Mouse (Mus musculus): ENCODE results near the gene Ush2a. TPM values are rescaled to one million over a fixed set of nuclear protein-coding genes. Genes with fewer than 3 reads are reported as not detected.

Ush2a gene
- polyA plus RNA-seq (2014; fragmentation: Illumina TruSeq; extraction: RNeasy Lipid Tissue Mini Kit (QIAGEN cat#74804); ENCODE audit: low read depth, low replicate concordance), result not detected

DNA sequence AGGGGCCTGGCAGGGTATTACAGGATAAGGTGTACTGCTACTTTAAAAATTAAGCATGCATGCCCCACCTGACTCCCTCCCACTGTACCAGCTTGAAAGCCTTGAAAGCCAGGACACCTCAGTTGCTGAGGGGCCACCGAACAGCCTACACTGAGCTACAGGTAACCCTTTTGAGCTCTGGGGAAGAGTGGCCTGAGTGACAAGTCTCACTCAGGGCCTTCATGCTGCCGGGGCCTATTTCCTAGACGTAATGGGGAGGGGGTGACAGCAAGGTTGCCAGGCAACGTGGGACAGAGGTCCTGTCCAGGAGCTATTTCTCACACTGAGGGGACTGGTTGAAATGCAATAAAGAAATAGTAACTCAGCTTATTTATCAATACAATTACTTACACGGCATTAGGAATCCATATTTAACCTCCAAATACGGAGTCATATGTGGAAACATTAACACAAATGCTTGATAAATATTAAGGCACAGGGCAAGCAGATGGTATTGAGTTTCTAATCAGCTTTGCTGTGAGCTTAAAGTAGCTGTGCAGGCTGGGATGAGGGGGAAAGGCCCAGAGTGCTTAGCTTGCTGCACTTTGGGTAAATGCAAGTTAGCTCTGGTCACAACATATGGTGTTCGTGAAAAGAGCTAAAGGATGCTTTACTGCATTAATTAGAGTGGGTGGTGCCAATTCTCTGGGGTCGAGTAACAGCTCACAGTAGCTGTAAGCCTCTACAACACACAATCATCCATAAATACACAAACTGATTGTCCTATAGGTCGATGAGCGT, at the start of gene Ush2a:
Gene Ush2a, plus strand, starts transcription at position 121 of the 780 bp plus-strand sequence.

DNA sequence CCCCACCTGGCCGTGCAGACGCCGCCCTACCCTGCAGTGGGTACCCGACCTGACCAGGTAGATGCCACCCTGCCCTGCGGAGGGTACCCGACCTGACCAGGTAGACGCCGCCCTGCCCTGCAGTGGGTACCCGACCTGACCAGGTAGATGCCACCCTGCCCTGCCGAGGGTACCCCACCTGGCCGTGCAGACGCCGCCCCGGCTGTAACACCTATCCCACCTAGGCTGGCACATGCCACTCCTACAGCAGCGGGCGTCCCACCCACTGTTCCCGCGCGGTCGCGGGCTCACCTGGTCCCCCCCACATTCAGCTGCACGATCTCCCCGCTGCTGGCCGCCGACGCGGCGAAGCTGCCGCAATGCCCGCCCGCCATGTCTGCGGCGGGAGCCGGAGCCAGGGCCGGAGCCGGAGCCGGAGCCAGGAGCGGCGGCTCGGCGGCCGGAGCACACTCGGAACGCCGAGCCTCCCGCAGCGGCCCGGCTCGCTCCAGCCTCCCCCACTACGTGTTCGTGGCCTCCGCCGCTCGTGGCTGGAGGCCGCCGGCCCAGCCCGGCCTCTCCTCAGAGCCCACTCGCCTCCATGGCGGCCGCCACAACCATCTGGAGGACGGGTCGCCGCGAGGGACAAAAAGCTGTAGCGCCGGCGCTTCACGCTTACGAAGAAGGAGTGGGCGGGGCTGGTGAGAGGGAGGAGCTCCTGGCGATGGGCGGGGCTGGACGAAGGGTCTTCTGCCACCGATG, 745.6 kb downstream of the Ush2a start, which contains the start of gene Kctd3:
Gene Kctd3, minus strand, starts transcription at position 603 of the 741 bp plus-strand sequence.

